17 mouse cellular contexts compared by ENCODE assay signal in genomic region chr7:114773781-114774180, GRCm38 (mm10). TPM values are rescaled to one million over a fixed set of nuclear protein-coding genes. Genes with fewer than 3 reads are reported as not detected.
"Had no signal": no experiment of that assay in that cellular context is flagged by ENCODE, and none has a peak within 500 bp of the region (broad histone marks: within the 10 kb centered on the region; RNA-seq: fewer than 3 reads in every experiment).

No protein-coding gene starts in this region.

- H3K4me3 ChIP-seq: midbrain, embryonic 10.5 days; myocyte; neural tube, embryonic 15.5 days had no signal

- H3K36me3 ChIP-seq: midbrain, embryonic 10.5 days; neural tube, embryonic 15.5 days had no signal

- DNase-seq: kidney, adult 8-10 months; kidney, postnatal 25 days; layer of hippocampus, postnatal 36 days; left cerebral cortex, postnatal 4 days; lung, embryonic 14.5 days; lung, postnatal 10 days; lung, postnatal 4 days; midbrain, embryonic 14.5 days; thymus, postnatal 4 days had no signal

- H3K4me2 ChIP-seq: lung, embryonic 14.5 days; neural tube, embryonic 15.5 days had no signal

- H3K9ac ChIP-seq: liver, embryonic 14.5 days; lung, embryonic 14.5 days; neural tube, embryonic 15.5 days had no signal

- H3K27me3 ChIP-seq: neural tube, embryonic 15.5 days had no signal

- H3K9me3 ChIP-seq: midbrain, embryonic 10.5 days; neural tube, embryonic 15.5 days had no signal

- H3K27ac ChIP-seq: liver, embryonic 14.5 days; midbrain, embryonic 10.5 days; neural tube, embryonic 15.5 days; stomach, postnatal 0 days had no signal

- H3K4me1 ChIP-seq: midbrain, embryonic 10.5 days; neural tube, embryonic 15.5 days had no signal

RNA-seq across cellular contexts. Expression of gene Insc, which starts 30.3 kb away (rescaled TPM):
- total RNA-seq: megakaryocyte, adult 5-6 weeks had no signal

RNA-seq across cellular contexts. Expression of gene Calcb, which starts 55.3 kb away (rescaled TPM):
- total RNA-seq: layer of hippocampus, postnatal 36 days; left cerebral cortex, adult 8-10 months; liver, adult 2 months; megakaryocyte, adult 5-6 weeks had no signal
- polyA plus RNA-seq: liver, adult 2 months; liver, embryonic 14.5 days; midbrain, embryonic 10.5 days; midbrain, embryonic 14.5 days had no signal
